Mouse (Mus musculus) heart, adult 2 months (tissue): Measurements from ENCODE around the gene Inpp4a.

Source experiments
- CTCF ChIP-seq: fragments of 200-600 bp; IDR thresholded peaks from 2 replicates; pipeline ENCODE4 v1.8.1; 2022; ENCODE audit warnings: antibody characterized with exemption, mild to moderate bottlenecking, moderate library complexity
- POLR2A ChIP-seq: fragments of 200-500 bp; IDR thresholded peaks from 2 replicates; pipeline ENCODE4 v1.6.1; 2011; ENCODE audit warnings: mild to moderate bottlenecking, low read depth, low read length, control low read depth; ENCODE audit not compliant: insufficient read depth

DNA sequence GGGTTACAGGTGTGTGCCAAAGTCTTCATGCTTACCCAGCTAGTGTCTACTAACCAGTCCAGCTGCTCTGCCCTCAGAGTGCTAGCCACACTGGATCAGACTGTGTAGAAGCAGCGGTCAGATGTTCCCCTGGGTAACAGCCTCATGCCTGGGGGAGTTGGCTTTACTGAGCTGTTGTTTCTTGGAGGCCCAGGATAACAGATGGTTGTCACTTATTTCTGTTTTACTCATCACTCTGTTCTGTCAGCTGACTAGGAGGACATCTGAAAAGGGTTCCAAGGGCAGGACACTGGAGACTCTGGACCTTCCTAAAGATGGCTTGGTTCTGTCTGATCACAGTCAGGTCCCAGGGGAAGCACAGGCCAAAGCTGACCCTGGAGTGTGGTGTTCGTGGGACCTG lies 36.4 kb downstream of the Inpp4a start:
- no peak for TF ChIP-seq CTCF
- no peak for TF ChIP-seq POLR2A
